Mouse (Mus musculus) liver, adult 2 months (tissue): ENCODE measurements at regions not wholly inside any gene's neighbourhood (a gene's known extent, or its start where the extent isn't known, plus 50 kb on each side); places are given as distances from the start of the nearest gene placed in this dataset.

ENCODE experiments used
- CTCF ChIP-seq: fragments of 200-500 bp; IDR thresholded peaks from 2 replicates; pipeline ENCODE4 v1.5.1; 2011; ENCODE audit warnings: low read depth, low read length, control low read depth
- POLR2A ChIP-seq: fragments of 200-500 bp; IDR thresholded peaks from 2 replicates; pipeline ENCODE4 v1.6.1; 2011; ENCODE audit warnings: low read length, control low read depth; ENCODE audit not compliant: insufficient read depth; ENCODE audit errors: extremely low read depth

DNA sequence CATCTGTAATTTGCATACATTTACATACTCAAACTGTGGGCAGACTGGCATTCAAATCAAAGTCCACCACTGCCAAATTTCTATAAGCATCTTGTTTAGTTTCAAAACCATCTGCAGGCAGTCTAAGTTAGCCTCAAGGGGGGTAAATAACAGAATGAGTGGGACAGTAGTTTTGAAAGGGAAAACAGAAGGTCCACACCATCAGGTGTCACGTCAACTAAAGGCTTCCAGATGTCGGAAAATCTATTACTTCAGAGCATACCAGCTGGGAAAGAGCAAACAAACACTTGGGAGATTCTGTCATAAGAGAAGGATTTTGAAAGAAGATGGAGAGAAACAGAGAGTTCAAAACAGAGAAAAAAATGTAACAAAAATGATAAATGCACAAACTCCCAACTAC is 402.1 kb upstream of the Rack1 start:
- no peak for TF ChIP-seq POLR2A
- no peak for TF ChIP-seq CTCF
